Mouse (Mus musculus) lung, adult 2 months (tissue): ENCODE measurements around the gene Cox14. TPM values are rescaled to one million over a fixed set of nuclear protein-coding genes. Genes with fewer than 3 reads are reported as not detected.

ENCODE experiments used
- DNase-seq: peaks from one replicate; pipeline ENCODE4 v3.0.0; 2022
- H3K4me1 ChIP-seq: fragments of 200-500 bp; 2 replicates; pipeline ENCODE4 v1.6.1; 2011; ENCODE audit warnings: low read length; ENCODE audit not compliant: control insufficient read depth, insufficient read depth
- H3K4me3 ChIP-seq: fragments of 200-500 bp; replicated peaks from 2 replicates; pipeline ENCODE3; 2011; ENCODE audit warnings: low read depth, mild to moderate bottlenecking, control low read depth, low read length; ENCODE audit errors: extremely low read depth
- CTCF ChIP-seq: fragments of 200-500 bp; IDR thresholded peaks from 2 replicates; pipeline ENCODE4 v1.5.1; 2011; ENCODE audit warnings: mild to moderate bottlenecking, low read length, control low read depth; ENCODE audit not compliant: insufficient read depth
- POLR2A ChIP-seq: fragments of 200-500 bp; IDR thresholded peaks from 2 replicates; pipeline ENCODE4 v1.6.1; 2011; ENCODE audit warnings: low read depth, mild to moderate bottlenecking, control low read depth, low read length, borderline replicate concordance; ENCODE audit errors: extremely low read depth
- WGBS: fragments of 180-500 bp; shearing (Covaris S2); methylation state at CpG from one replicate; pipeline ENCODE4 v1.1.7; 2018; 5-methylcytosine and 5-hydroxymethylcytosine counted together
- polyA plus RNA-seq: library from polyadenylated mRNA; depleted of rRNA; stranded (reverse); fragments of >200 nt; gene quantifications from 2 replicates; pipeline ENCODE4 v1.2.3, GENCODE M21; 2012

The Cox14 gene
- polyA plus RNA-seq, 1 experiment: 168 TPM

GRCm38 (mm10) chr15:99705440-99706048 lies 19.9 kb upstream of the Cox14 start, which contains the start of gene Gm17349:
Gene Gm17349 (minus strand): TSS chr15:99705490.
- DNase-seq: peak; percentile 50
- no peak within 1 kb of the TSS for H3K4me3 ChIP-seq
- TF ChIP-seq CTCF: peak; percentile 78
- TF ChIP-seq POLR2A: no peak
- peaks cover 4% of the 10 kb centered on the region; the same call in 1 of the 2 replicates for H3K4me1 ChIP-seq
- 71% methylated on average over 11 of the region's 11 CpGs for WGBS

- no peak overlapping the region for H3K4me3 ChIP-seq
- DNase-seq: no peak
- H3K4me1 ChIP-seq: no peaks in the 10 kb centered on the region
- 95% methylated on average over 13 of the region's 13 CpGs for WGBS
- no peak for TF ChIP-seq CTCF
These were observed 17.2 kb upstream of the Cox14 start for GRCm38 (mm10) chr15:99708176-99708575.

DNA sequence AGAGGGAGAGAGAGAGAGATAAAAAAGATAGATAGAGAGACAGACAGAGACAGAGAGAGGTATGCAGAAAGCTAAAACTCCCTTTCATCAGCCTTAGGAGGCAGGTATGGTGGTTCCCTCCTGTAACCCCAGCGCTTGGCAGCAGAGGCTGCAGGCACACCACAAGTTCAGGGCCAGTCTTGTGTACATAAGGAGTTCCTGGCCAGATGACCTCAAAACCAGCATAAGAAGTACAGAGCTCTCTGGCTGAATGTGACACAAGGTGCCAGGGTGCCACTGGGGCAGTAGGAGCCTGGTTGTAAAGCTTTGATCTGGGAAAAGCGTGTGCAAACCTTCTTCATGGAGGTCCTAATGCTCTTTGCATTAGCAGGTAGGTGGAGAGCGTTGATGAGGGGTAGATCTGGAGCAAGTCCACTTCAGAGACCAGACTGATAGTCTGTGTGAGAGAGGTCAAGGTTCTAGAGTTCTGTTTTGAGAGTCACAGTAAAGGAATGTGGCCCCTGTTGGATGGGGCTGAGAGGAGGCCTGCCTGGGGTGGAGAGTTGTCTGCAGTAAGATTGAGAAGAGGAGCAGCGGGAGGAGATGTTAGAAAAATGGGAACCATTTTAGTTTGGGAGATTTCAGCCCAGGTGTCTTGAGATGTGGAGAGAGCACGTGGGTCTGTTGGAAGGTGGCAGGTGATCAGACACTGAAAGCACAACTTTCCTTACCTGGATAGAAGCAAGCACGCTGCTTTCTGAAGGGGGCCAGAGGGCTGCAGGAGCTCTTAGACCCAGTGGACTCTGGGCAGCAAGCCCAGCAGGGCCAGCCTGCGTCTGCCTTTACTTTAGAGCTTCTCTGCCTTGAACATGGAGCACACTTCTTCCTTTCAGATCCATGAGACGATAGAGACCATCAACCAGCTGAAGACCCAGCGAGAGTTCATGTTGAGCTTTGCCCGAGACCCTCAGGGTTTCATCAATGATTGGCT lies 14.9 kb upstream of the Cox14 start:
- WGBS: 87% methylated on average over 10 of the region's 10 CpGs
- Histone ChIP-seq H3K4me1 (no peaks in the 10 kb centered on the region), H3K4me3 (no peak overlapping the region)
- TF ChIP-seq POLR2A (no peak), CTCF (no peak)
- DNase-seq: no peak

- 67% methylated on average over 3 of the region's 3 CpGs for WGBS
- Histone ChIP-seq H3K4me1 (no peaks in the 10 kb centered on the region), H3K4me3 (no peak overlapping the region)
- DNase-seq: no peak
- TF ChIP-seq POLR2A (no peak), CTCF (no peak)
These were observed 13.9 kb upstream of the Cox14 start for GRCm38 (mm10) chr15:99711491-99711890.

- DNase-seq: no peak
- no peak for TF ChIP-seq POLR2A
- TF ChIP-seq CTCF: no peak
- 63% methylated on average over 13 of the region's 13 CpGs for WGBS
- Histone ChIP-seq H3K4me3 (no peak overlapping the region), H3K4me1 (no peaks in the 10 kb centered on the region)
These were observed 12.5 kb upstream of the Cox14 start for GRCm38 (mm10) chr15:99712666-99713559.

DNA sequence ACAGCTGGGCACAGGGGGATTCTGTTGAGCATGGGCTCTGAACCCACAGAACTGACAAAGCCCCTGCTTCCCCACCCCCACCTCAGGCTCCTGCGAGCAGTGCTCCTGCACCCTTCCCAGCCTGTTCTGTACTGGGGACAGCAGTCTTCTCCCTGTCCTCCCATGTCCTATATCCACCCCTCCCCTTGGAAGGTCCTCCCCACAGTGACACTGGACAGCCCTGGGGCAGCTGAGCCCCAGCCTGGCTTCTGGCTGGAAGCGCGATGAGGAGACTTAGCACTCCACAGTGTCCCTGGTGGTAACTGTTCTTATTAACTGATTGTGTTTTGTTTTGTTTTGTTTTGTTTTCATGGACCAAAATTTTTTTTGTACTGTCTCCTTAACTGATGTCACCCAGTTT lies 11.8 kb upstream of the Cox14 start:
- 90% methylated on average over 3 of the region's 3 CpGs for WGBS

DNA sequence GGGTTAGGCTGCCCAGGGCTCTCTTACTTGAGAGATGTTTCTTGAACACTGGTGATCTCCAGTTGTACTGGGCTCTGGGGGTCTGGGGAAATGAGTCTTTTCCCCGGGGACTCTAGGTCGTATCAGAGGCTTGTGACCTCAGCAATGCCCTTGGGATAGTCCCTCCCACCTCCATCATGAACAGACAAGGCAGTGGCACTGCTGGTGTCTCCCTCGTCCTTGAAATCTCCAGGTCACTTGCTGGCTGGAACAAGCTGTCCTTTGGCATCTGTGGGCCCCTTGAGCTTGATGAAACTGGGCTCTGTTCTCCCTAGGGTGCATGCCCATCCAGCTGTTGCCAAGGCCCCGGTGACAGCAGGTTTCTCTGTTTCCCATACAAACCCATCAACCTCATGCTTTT lies 11.2 kb upstream of the Cox14 start:
- Histone ChIP-seq H3K4me1 (no peaks in the 10 kb centered on the region), H3K4me3 (no peak overlapping the region)
- TF ChIP-seq POLR2A (no peak), CTCF (no peak)
- 64% methylated on average over 4 of the region's 4 CpGs for WGBS
- no peak for DNase-seq

More for the DNA sequence above, 11.8 kb upstream of the Cox14 start:
- TF ChIP-seq POLR2A (no peak), CTCF (no peak)
- no peak for DNase-seq
- no peak overlapping the region for H3K4me3 ChIP-seq
- no peaks in the 10 kb centered on the region for H3K4me1 ChIP-seq

- Histone ChIP-seq H3K4me1 (no peaks in the 10 kb centered on the region), H3K4me3 (no peak overlapping the region)
- TF ChIP-seq CTCF (peak; percentile 95), POLR2A (no peak)
- peak; percentile 75 for DNase-seq
- WGBS: 44% methylated on average over 7 of the region's 7 CpGs
These were observed 10.6 kb upstream of the Cox14 start for GRCm38 (mm10) chr15:99714858-99715257.

- TF ChIP-seq CTCF (no peak), POLR2A (no peak)
- 68% methylated on average over 13 of the region's 13 CpGs for WGBS
- no peak for DNase-seq
- no peak overlapping the region for H3K4me3 ChIP-seq
- H3K4me1 ChIP-seq: no peaks in the 10 kb centered on the region
These were observed 10.0 kb upstream of the Cox14 start for GRCm38 (mm10) chr15:99715361-99715865.
